Mouse (Mus musculus): ENCODE data around the gene Lmna. TPM values are rescaled to one million over a fixed set of nuclear protein-coding genes. Genes with fewer than 3 reads are reported as not detected.

Lmna gene
- total and polyA plus RNA-seq, 3 experiments = 128 to 388 (median 302) TPM

DNA sequence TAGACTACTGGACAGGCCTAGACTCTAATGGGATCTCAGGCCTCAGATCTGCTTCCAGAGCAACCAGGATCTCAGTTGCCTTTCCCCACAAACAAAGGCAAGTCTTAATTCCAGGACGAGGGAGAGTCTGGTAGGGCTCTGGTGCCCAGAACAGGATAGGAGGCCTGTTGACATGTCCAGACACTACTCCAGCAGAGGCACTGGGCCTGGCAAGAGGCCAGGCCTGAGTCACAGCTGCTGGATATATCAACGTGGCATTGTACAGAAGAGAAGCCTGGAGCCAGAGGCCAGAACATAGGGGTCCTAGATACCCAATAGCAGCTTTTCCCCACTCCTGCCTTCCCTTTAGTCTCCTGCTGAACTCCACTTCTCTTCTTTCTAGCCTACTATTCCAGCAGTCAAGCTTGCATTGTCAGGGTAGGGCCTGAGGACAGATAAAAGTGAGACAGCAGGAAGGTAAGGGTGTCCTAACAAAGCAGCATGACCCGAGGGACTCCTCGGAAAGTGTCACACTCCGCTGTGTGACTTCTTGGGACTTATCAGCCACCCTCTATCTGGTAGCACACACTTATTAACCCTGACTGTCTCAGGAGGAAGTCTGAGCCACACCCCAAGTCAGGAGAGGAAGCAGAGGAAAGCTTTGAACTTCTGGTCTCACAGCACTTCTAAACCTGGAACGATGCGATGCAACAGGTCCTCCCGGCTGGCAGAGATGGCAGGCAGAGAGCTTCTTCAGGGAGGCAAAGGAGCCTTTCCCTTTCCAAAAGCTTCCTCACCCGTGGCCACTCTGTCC lies 14.7 kb downstream of the Lmna start (continued):
- TF ChIP-seq MXI1 (IDR thresholded peaks at IDR 0.05; ENCODE audit: low read depth, low read length) = peak; percentile 95
- no peak for TF ChIP-seq CTCF (IDR thresholded peaks at IDR 0.05 in 2 of 3, conservative IDR thresholded peaks at IDR 0.05 in 1 of 3; ENCODE audit: control insufficient read depth in 1 of 3, insufficient read depth in 1 of 3, low read depth in 2 of 3, low read length in 3 of 3, poor library complexity in 1 of 3, severe bottlenecking in 1 of 3)
- TF ChIP-seq ELF1 (IDR thresholded peaks at IDR 0.05; ENCODE audit: low read depth, low read length) = peak; percentile 65
- peak; percentile 96 for TF ChIP-seq SIN3A (IDR thresholded peaks at IDR 0.05; ENCODE audit: low read length)
- TF ChIP-seq USF2 (IDR thresholded peaks at IDR 0.05; ENCODE audit: borderline replicate concordance in 1 of 2, insufficient read depth in 1 of 2, low read depth in 1 of 2, low read length in 2 of 2) = no peak
- no peak; the same call in 1 of the 2 replicates for TF ChIP-seq NELFE (IDR thresholded peaks at IDR 0.05; ENCODE audit: low read depth, low read length)
- TF ChIP-seq TAL1 (IDR thresholded peaks at IDR 0.05; ENCODE audit: low read length) = peak; percentile 84
- TF ChIP-seq ZMIZ1 (IDR thresholded peaks at IDR 0.05; ENCODE audit: low read depth, low read length) = 0 out of 2 replicates have a peak, but pooled peaks have one; percentile 41
- no peak for TF ChIP-seq RAD21 (IDR thresholded peaks at IDR 0.05; ENCODE audit: low read depth, low read length)
- no peak for TF ChIP-seq MEF2A (IDR thresholded peaks at IDR 0.05; ENCODE audit: extremely low read depth, insufficient replicate concordance, low read depth, low read length, poor library complexity, severe bottlenecking)
- TF ChIP-seq EP300 (IDR thresholded peaks at IDR 0.05; ENCODE audit: low read depth in 1 of 2, low read length in 2 of 2) = peak; percentile 95 to 96
- peak; percentile 56; the same call in 1 of the 2 replicates for TF ChIP-seq JUND (IDR thresholded peaks at IDR 0.05; ENCODE audit: low read depth, low read length)
- no peak for TF ChIP-seq GABPA (IDR thresholded peaks at IDR 0.05; ENCODE audit: low read depth, low read length)
- TF ChIP-seq POLR2AphosphoS5 (IDR thresholded peaks at IDR 0.05; ENCODE audit: borderline replicate concordance, low read depth, low read length) = peak; percentile 63; the same call in 1 of the 2 replicates
- TF ChIP-seq ZNF384 (IDR thresholded peaks at IDR 0.05; ENCODE audit: low read depth, low read length) = no peak
- TF ChIP-seq E2F4 (IDR thresholded peaks at IDR 0.05; ENCODE audit: borderline replicate concordance, low read depth, low read length) = no peak
- TF ChIP-seq MAZ (IDR thresholded peaks at IDR 0.05; ENCODE audit: low read depth, low read length) = peak; percentile 76; the same call in 1 of the 2 replicates

GRCm38 (mm10) chr3:88493706-88494582 lies 15.8 kb downstream of the Lmna start:
- DNase-seq (ENCODE audit: low read depth, low spot score) = peak; percentile 74
- no peaks in the 10 kb centered on the region for H3K9me3 ChIP-seq (replicated peaks; ENCODE audit: insufficient read depth, low read length)
- peak overlapping the region; percentile 84 for H3K27ac ChIP-seq (ENCODE audit: control insufficient read depth, low read depth, low read length)
- peak overlapping the region; percentile 49 to 50 for H3K4me3 ChIP-seq (ENCODE audit: control insufficient read depth in 1 of 2, insufficient read depth in 1 of 2, low read depth in 2 of 2, low read length in 2 of 2)
- TF ChIP-seq MYC (IDR thresholded peaks at IDR 0.05; ENCODE audit: low read depth, low read length) = 0 out of 2 replicates have a peak, but pooled peaks have one; percentile 18
- TF ChIP-seq USF1 (IDR thresholded peaks at IDR 0.05; ENCODE audit: low read depth, low read length) = no peak
- TF ChIP-seq POLR2AphosphoS5 (IDR thresholded peaks at IDR 0.05; ENCODE audit: borderline replicate concordance, low read depth, low read length) = no peak
- peak; percentile 85 for TF ChIP-seq MXI1 (IDR thresholded peaks at IDR 0.05; ENCODE audit: low read depth, low read length)
- TF ChIP-seq ZKSCAN1 (IDR thresholded peaks at IDR 0.05; ENCODE audit: low read depth, low read length) = peak; percentile 46; the same call in 1 of the 2 replicates
- TF ChIP-seq TCF12 (IDR thresholded peaks at IDR 0.05; ENCODE audit: low read depth, low read length) = 0 out of 2 replicates have a peak, but pooled peaks have one; percentile 3
- TF ChIP-seq EP300 (IDR thresholded peaks at IDR 0.05; ENCODE audit: low read depth in 1 of 2, low read length in 2 of 2) = peak in 1 of 2 experiments; percentile 28; a peak in 1 of 4 replicates
- TF ChIP-seq SIN3A (IDR thresholded peaks at IDR 0.05; ENCODE audit: low read length) = 0 out of 2 replicates have a peak, but pooled peaks have one; percentile 25
- no peak for TF ChIP-seq JUND (IDR thresholded peaks at IDR 0.05; ENCODE audit: low read depth, low read length)
- H3K79me2 ChIP-seq (ENCODE audit: control insufficient read depth, insufficient read depth, low read length, poor library complexity) = peaks cover 42% of the 10 kb centered on the region
- H3K27me3 ChIP-seq (ENCODE audit: control insufficient read depth in 1 of 2, insufficient read depth in 2 of 2, low read length in 2 of 2) = no peaks in the 10 kb centered on the region
- peaks cover 46 to 59% of the 10 kb centered on the region in 2 experiments for H3K4me1 ChIP-seq (ENCODE audit: control insufficient read depth in 1 of 2, insufficient read depth in 2 of 2, low read length in 2 of 2)
- peaks cover 0 to 68% of the 10 kb centered on the region in 2 experiments; a peak in 2 of 4 replicates for H3K36me3 ChIP-seq (ENCODE audit: control insufficient read depth in 1 of 2, insufficient read depth in 2 of 2, low read length in 2 of 2)
- H3K9ac ChIP-seq (ENCODE audit: control insufficient read depth, low read depth, low read length, poor library complexity, severe bottlenecking) = peak overlapping the region; percentile 87

Data from MEL (cell line).